Mouse (Mus musculus) neural tube, embryonic 15.5 days (tissue): ENCODE measurements at regions not wholly inside any gene's neighbourhood (a gene's known extent, or its start where the extent isn't known, plus 50 kb on each side); places are given as distances from the start of the nearest gene placed in this dataset.

Experiments
- ATAC-seq: fragments of 200-750 bp; cut with Nextera tagmentation; 2 replicates; pipeline ENCODE4 v1.8.0; 2017; ENCODE audit warnings: mild to moderate bottlenecking, moderate TSS enrichment, moderate library complexity; ENCODE audit not compliant: low FRiP score
- H3K27ac ChIP-seq: fragments of 300-500 bp; sonication (generic); replicated peaks from 2 replicates; pipeline ENCODE4 v1.5.1; 2015; ENCODE audit warnings: mild to moderate bottlenecking, inconsistent platforms
- H3K27me3 ChIP-seq: fragments of 300-500 bp; sonication (generic); replicated peaks from 2 replicates; pipeline ENCODE4 v1.6.1; 2015; ENCODE audit warnings: inconsistent platforms
- H3K36me3 ChIP-seq: fragments of 300-500 bp; sonication (generic); 2 replicates; pipeline ENCODE4 v1.6.1; 2015; ENCODE audit warnings: inconsistent platforms
- H3K4me1 ChIP-seq: fragments of 300-500 bp; sonication (generic); 2 replicates; pipeline ENCODE4 v1.6.1; 2015; ENCODE audit warnings: inconsistent platforms
- H3K4me2 ChIP-seq: fragments of 300-500 bp; sonication (generic); 2 replicates; pipeline ENCODE4 v1.6.1; 2015; ENCODE audit warnings: inconsistent platforms, mild to moderate bottlenecking, moderate library complexity
- H3K4me3 ChIP-seq: fragments of 300-500 bp; sonication (generic); replicated peaks from 2 replicates; pipeline ENCODE4 v1.5.1; 2015; ENCODE audit warnings: mild to moderate bottlenecking, inconsistent platforms
- H3K9ac ChIP-seq: fragments of 300-500 bp; sonication (generic); replicated peaks from 2 replicates; pipeline ENCODE4 v1.6.1; 2015; ENCODE audit warnings: mild to moderate bottlenecking, inconsistent platforms
- H3K9me3 ChIP-seq: fragments of 300-500 bp; sonication (generic); replicated peaks from 2 replicates; pipeline ENCODE4 v1.6.1; 2016; ENCODE audit warnings: inconsistent platforms
- WGBS: fragments of 180-500 bp; shearing (Covaris S2); methylation state at CpG from one replicate; pipeline ENCODE4 v1.1.7; 2015; ENCODE audit warnings: mixed read lengths; 5-methylcytosine and 5-hydroxymethylcytosine counted together

DNA sequence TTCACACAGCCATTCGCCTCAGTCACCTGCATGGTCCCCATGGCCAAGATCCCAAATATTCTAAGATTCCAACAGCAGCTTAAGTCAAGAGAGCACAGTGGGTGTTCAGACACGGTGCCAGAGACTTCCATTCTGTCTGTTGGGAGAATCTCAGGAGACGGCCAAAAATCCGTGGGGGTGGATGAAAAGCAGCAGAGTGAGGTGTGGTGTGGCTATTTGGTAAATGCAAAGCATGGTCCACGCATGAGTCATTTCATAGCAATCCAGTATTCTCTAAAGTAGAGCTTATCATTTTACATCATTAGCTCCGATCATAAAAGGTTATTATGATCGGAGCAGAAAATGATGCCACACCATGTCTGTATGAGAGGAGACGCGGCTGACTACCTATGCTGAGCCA lies 161.1 kb downstream of the Efnb2 start:
- H3K36me3 ChIP-seq: no peaks in the 10 kb centered on the region
- 90% methylated on average over 9 of the region's 9 CpGs for WGBS
- H3K9me3 ChIP-seq: no peaks in the 10 kb centered on the region
- ATAC-seq: no peak
- no peak overlapping the region for H3K4me2 ChIP-seq
- H3K4me1 ChIP-seq: peaks cover 6% of the 10 kb centered on the region
- no peak overlapping the region for H3K27ac ChIP-seq
- no peak overlapping the region for H3K4me3 ChIP-seq
- no peak overlapping the region for H3K9ac ChIP-seq
- 0 out of 2 replicates have a peak, but pooled peaks cover 5% of the 10 kb centered on the region for H3K27me3 ChIP-seq

DNA sequence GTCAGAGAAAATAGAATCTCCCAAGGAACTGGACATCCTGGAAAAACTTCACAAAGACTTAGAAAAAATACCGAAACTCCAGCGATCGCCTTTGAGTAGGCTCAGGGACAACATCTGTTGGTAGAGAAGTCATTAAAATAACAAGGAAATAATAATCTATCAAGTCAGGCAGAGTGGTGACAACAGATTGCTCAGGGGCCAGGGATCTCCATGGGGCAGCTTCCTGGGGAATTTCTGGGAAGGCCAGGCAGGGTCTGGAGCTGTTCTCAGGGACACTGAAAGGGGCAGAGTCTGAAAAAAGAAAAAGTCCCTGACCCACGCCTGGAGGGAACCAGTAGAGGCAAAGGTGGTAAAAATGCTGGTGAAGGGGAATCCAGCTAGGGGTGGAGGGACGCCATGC lies 162.3 kb downstream of the Efnb2 start:
- ATAC-seq: no peak
- WGBS: 42% methylated on average over 5 of the region's 5 CpGs
- no peak overlapping the region for H3K27ac ChIP-seq

DNA sequence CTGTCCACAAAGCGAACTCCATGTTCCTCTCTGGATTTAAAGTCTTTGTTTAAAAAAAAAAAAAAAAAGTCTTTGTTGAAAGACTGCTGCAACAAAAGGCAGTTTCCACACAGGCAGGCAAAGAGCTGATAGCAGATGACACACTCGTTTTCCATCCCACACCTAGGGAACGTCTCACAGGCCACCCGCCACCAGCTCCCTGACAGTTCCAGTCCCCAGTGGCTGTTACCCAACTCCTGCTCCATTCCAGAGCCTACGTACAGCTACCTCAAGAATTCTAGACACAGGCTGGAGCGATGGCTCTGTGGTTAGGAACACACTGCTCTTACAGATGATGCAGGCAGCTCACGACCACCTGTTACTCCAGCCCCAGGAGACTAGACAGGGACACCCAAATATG lies 165.6 kb downstream of the Efnb2 start:
- Histone ChIP-seq H3K36me3 (no peaks in the 10 kb centered on the region), H3K9me3 (no peaks in the 10 kb centered on the region), H3K4me1 (no peaks in the 10 kb centered on the region), H3K27ac (no peak overlapping the region), H3K4me2 (no peak overlapping the region), H3K9ac (no peak overlapping the region), H3K4me3 (no peak overlapping the region), H3K27me3 (0 out of 2 replicates have a peak, but pooled peaks cover 5% of the 10 kb centered on the region)
- WGBS: 69% methylated on average over 7 of the region's 7 CpGs
- no peak for ATAC-seq

More for the DNA sequence above, 162.3 kb downstream of the Efnb2 start:
- Histone ChIP-seq H3K27me3 (0 out of 2 replicates have a peak, but pooled peaks cover 5% of the 10 kb centered on the region), H3K4me3 (no peak overlapping the region), H3K4me1 (peaks cover 6% of the 10 kb centered on the region), H3K9ac (no peak overlapping the region), H3K9me3 (no peaks in the 10 kb centered on the region), H3K4me2 (no peak overlapping the region), H3K36me3 (no peaks in the 10 kb centered on the region)

DNA sequence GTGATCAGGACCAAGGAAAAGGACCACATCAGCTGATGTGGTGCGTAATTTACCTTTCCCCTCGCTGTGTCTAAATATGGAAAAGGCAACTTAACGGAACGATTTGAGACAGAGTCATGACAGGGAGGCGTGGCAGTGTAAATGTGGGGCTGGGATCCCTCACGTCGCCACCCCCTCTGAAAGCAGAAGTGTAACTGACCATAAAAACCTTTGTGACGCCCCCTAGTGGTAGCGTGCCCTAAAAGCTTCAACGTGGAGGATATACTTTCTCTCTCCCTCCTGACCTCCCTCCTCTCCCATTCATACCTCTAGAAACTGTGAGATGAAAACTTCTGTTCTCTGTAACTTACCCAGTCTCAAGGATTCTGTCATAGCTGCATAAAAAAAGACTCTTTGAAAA lies 166.8 kb downstream of the Efnb2 start:
- peaks cover 11% of the 10 kb centered on the region for H3K4me1 ChIP-seq
- H3K27ac ChIP-seq: no peak overlapping the region
- no peak overlapping the region for H3K4me2 ChIP-seq
- no peak overlapping the region for H3K4me3 ChIP-seq
- WGBS: 96% methylated on average over 10 of the region's 10 CpGs
- no peak for ATAC-seq
- H3K27me3 ChIP-seq: 0 out of 2 replicates have a peak, but pooled peaks cover 2% of the 10 kb centered on the region
- H3K9me3 ChIP-seq: no peaks in the 10 kb centered on the region
- no peak overlapping the region for H3K9ac ChIP-seq
- no peaks in the 10 kb centered on the region for H3K36me3 ChIP-seq

DNA sequence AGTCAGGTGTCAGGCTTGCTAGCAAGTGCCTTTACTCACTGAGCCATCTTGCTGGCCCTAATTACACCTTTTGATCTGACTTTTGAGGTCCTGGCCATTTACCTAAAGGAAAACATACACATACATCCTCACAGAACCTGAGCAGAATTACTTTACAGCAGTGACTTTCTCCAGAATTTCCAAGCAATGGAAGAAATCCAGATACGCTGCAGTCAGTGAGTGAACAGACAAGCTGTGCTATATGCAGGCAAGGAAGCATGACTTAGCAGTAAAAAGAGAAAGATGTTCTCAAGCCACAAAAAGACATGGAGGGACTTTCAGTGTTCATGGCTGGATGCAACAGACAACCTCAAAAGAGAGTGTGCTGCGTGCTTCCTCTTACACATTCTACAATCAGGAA lies 169.1 kb downstream of the Efnb2 start:
- WGBS: 85% methylated on average over 2 of the region's 2 CpGs
- H3K4me3 ChIP-seq: no peak overlapping the region
- no peak overlapping the region for H3K4me2 ChIP-seq
- H3K9ac ChIP-seq: no peak overlapping the region
- no peak overlapping the region for H3K27ac ChIP-seq
- H3K36me3 ChIP-seq: no peaks in the 10 kb centered on the region
- H3K9me3 ChIP-seq: no peaks in the 10 kb centered on the region
- ATAC-seq: no peak
- no peaks in the 10 kb centered on the region for H3K27me3 ChIP-seq
- peaks cover 28% of the 10 kb centered on the region for H3K4me1 ChIP-seq

DNA sequence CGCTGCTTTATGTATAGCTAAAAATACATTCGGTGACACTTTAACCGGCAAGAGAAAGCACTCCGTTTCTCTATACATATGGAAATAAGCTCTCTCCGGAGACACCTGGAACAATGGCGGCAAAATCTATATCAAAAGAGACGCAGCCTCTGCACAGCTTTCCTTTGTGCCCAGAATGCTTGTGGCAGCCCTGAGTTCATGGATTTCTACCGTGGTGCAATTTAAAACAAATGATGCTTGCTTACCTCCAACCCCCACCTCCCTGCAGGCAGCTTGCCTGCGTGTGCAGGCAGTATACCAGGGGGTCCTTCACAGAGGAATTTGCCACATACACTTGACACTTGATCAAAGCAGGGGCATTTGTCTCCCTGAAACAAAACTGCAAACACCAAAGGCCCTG lies 171.3 kb downstream of the Efnb2 start:
- no peaks in the 10 kb centered on the region for H3K27me3 ChIP-seq
- H3K4me3 ChIP-seq: no peak overlapping the region
- peaks cover 28% of the 10 kb centered on the region for H3K4me1 ChIP-seq
- 6% methylated on average over 9 of the region's 9 CpGs for WGBS
- no peaks in the 10 kb centered on the region for H3K9me3 ChIP-seq
- H3K27ac ChIP-seq: 0 out of 2 replicates have a peak overlapping the region, but pooled peaks have one; percentile 24
- no peak; the same call in 1 of the 2 replicates for ATAC-seq
- H3K4me2 ChIP-seq: peak overlapping the region; percentile 52
- no peaks in the 10 kb centered on the region for H3K36me3 ChIP-seq
- H3K9ac ChIP-seq: no peak overlapping the region; the same call in 1 of the 2 replicates

DNA sequence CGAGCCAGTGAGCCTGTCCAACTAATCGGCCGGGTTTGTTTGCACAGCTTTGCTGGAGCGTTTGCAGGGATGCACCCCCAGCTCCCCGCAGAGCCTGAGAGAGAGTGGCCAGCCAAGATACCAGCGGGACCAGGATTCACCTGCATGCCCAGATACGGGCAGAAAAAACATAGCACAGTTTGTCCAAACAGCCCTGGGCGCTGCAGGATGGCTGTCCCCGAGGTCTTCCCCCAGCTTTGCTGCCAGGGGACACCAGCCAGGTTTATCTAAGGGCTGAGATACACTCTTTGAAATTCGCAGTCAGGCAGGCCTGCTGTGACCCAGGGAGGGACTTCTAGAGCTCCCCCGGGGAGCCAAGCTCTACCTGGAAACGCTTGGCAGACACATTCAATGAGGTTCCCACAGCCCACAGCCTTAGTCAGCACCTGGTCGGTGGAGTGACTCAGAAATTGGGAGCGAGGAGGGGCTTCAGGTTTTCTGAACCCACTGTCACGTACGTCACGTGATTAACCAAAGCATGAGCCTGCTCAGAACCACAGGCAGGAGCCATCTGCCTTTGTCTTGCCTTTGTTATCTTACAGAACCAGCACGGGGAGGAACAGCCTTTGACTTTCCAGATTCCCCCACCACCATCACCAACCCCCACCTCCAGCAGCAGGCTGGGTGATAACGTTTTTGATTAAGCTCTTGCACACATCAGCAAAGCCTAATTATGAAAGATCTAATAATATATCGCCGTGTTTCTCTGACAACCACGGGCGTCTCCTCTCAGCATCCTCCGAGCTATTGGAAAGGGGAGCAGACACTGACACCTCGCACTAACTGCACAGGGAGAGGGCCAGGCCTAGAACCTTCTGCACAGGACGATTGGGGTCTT lies 172.1 kb downstream of the Efnb2 start:
- Histone ChIP-seq H3K27me3 (no peaks in the 10 kb centered on the region), H3K4me2 (peak overlapping the region; percentile 52), H3K9ac (peak overlapping the region; percentile 10; the same call in 1 of the 2 replicates), H3K4me3 (peak overlapping the region; percentile 10; the same call in 1 of the 2 replicates), H3K27ac (peak overlapping the region; percentile 24; the same call in 1 of the 2 replicates), H3K4me1 (peaks cover 34% of the 10 kb centered on the region), H3K36me3 (no peaks in the 10 kb centered on the region), H3K9me3 (no peaks in the 10 kb centered on the region)
- peak; percentile 80 for ATAC-seq
- 8% methylated on average over 26 of the region's 26 CpGs for WGBS

DNA sequence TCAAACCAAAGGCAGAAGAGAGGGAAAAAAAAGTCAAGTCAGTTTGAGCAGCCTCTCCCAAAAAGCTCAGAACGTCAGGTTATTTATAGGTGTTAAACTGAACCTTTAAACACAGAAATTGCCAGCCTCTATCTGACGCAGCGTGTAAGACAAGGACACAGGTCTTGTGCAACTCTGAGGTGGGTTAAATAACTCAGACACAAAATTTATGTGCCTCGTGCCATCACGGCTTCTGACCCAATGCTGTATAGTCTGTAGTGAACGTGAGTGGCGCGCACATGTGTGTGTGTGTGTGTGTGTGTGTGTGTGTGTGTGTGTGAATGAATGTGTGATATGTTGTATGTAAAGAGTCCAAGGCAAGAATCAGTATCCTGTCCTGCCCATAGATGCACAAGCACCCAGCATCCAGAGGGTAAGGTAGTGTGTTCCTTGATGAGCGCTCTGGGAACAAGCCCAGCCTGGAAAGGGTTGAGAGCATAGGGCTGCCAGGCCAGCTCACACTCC lies 172.8 kb downstream of the Efnb2 start:
- H3K36me3 ChIP-seq: no peaks in the 10 kb centered on the region
- ATAC-seq: peak; percentile 8
- H3K4me2 ChIP-seq: peak overlapping the region; percentile 52
- H3K9me3 ChIP-seq: no peaks in the 10 kb centered on the region
- no peak overlapping the region for H3K9ac ChIP-seq
- no peak overlapping the region for H3K4me3 ChIP-seq
- 31% methylated on average over 9 of the region's 9 CpGs for WGBS
- peak overlapping the region; percentile 24; the same call in 1 of the 2 replicates for H3K27ac ChIP-seq
- H3K4me1 ChIP-seq: peaks cover 34% of the 10 kb centered on the region
- no peaks in the 10 kb centered on the region for H3K27me3 ChIP-seq

DNA sequence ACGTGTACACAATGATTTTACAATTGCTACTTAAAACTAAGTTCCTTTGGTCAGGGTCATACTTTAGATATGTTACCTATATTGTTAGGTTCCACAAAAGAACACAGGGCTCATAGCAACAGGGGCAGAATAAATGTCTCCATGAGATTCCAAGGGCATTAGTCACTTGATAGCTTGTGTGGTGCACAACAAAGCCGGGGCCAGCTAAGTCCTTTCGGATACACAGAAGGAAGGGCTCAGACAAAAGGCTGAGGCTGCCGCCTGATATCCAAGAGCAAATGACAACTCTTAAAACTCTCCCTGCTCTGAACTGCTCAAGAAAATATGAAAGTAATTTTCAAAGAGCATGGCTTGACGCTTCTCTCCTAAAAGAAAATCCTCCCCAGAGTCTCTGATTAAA lies 173.3 kb downstream of the Efnb2 start:
- WGBS: 11% methylated on average over 5 of the region's 5 CpGs
- H3K4me1 ChIP-seq: peaks cover 34% of the 10 kb centered on the region
- H3K4me2 ChIP-seq: no peak overlapping the region
- H3K27me3 ChIP-seq: no peaks in the 10 kb centered on the region
- no peak overlapping the region for H3K27ac ChIP-seq
- no peaks in the 10 kb centered on the region for H3K36me3 ChIP-seq
- H3K4me3 ChIP-seq: no peak overlapping the region
- ATAC-seq: no peak
- no peaks in the 10 kb centered on the region for H3K9me3 ChIP-seq
- no peak overlapping the region for H3K9ac ChIP-seq

DNA sequence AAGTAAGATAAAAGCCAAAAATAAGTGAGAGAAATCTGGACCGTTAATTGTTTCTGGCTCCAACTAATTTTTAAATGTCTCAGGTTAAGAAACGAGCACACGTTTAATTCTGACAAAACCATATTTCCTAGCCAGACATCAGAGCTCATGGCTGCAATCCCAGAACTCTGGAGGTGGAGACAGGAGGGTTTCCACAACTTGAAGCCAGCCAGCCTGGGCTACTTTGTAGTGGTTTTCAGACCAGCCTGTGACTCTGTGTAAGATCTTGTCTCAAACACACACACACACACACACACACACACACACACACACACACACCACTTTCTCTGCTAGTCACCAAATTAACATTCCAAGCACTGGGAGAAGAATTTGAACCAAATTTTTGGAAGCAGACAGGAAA lies 174.2 kb downstream of the Efnb2 start:
- H3K9ac ChIP-seq: no peak overlapping the region
- no peak overlapping the region for H3K4me2 ChIP-seq
- no peak overlapping the region for H3K4me3 ChIP-seq
- H3K36me3 ChIP-seq: no peaks in the 10 kb centered on the region
- 67% methylated on average over 3 of the region's 3 CpGs for WGBS
- ATAC-seq: no peak
- H3K27ac ChIP-seq: no peak overlapping the region
- no peaks in the 10 kb centered on the region for H3K9me3 ChIP-seq
- H3K27me3 ChIP-seq: no peaks in the 10 kb centered on the region
- H3K4me1 ChIP-seq: peaks cover 34% of the 10 kb centered on the region

DNA sequence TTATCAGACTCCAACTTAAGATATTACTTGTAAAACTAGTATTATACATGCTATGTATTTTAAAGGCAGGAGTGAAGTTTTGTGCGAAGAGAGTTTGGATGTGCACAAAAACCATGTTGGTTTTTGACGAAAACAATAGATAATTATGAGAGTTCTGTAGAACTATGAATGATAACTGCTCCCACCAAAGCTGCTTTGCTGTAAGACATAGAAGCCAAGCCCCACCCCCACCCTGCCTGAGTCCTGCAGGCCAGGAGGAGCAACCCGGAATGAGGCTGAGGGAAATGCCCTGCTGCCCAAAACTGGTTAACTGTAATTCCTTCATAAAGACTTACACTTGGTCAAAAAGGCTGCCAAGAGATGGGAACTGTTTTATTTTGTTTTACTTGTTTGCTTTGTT lies 175.8 kb downstream of the Efnb2 start:
- no peak for ATAC-seq
- Histone ChIP-seq H3K4me1 (peaks cover 33% of the 10 kb centered on the region), H3K4me3 (no peak overlapping the region), H3K9me3 (no peaks in the 10 kb centered on the region), H3K4me2 (no peak overlapping the region), H3K36me3 (no peaks in the 10 kb centered on the region), H3K27ac (no peak overlapping the region), H3K9ac (no peak overlapping the region), H3K27me3 (no peaks in the 10 kb centered on the region)
- WGBS: 59% methylated on average over 3 of the region's 3 CpGs

DNA sequence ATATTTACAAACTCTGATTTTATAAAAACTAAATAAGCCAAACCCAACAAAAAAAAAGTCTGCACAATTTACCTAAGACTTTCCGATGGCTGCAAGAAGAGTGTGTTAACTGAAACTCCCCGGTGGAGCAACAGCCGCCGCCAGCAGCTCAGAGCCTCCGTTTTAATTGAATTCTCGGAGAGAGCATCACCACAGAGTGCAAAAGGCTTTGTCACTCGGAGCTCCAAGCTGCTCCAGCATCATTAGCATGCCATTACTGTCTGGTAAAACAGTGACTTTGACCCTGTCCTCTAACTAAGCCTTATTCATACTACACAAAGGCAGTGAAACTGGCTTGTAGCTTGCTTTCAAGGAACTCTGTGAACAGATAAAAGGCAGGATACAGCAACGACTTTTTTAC lies 176.5 kb downstream of the Efnb2 start:
- peak; percentile 54; the same call in 1 of the 2 replicates for ATAC-seq
- 15% methylated on average over 8 of the region's 8 CpGs for WGBS
- Histone ChIP-seq H3K4me3 (no peak overlapping the region), H3K4me1 (peaks cover 26% of the 10 kb centered on the region), H3K9ac (no peak overlapping the region), H3K27ac (no peak overlapping the region; the same call in 1 of the 2 replicates), H3K9me3 (no peaks in the 10 kb centered on the region), H3K4me2 (peak overlapping the region; percentile 7; the same call in 1 of the 2 replicates), H3K27me3 (no peaks in the 10 kb centered on the region), H3K36me3 (no peaks in the 10 kb centered on the region)
